Mouse (Mus musculus) brain, adult 2 months (tissue): ENCODE data around the gene Cenpl.
A peak's percentile ranks its signal among the peaks of the same experiment; 100 is the strongest.
"Not testable (repeated sequence)": the region's sequence is repeated elsewhere in the genome, so short reads cannot be mapped to it uniquely, and the experiment has no call there.

Experiments
- DNase-seq: peaks from one replicate; pipeline ENCODE4 v3.0.0; 2011; ENCODE audit warnings: low read depth, low spot score

Cenpl gene

DNA sequence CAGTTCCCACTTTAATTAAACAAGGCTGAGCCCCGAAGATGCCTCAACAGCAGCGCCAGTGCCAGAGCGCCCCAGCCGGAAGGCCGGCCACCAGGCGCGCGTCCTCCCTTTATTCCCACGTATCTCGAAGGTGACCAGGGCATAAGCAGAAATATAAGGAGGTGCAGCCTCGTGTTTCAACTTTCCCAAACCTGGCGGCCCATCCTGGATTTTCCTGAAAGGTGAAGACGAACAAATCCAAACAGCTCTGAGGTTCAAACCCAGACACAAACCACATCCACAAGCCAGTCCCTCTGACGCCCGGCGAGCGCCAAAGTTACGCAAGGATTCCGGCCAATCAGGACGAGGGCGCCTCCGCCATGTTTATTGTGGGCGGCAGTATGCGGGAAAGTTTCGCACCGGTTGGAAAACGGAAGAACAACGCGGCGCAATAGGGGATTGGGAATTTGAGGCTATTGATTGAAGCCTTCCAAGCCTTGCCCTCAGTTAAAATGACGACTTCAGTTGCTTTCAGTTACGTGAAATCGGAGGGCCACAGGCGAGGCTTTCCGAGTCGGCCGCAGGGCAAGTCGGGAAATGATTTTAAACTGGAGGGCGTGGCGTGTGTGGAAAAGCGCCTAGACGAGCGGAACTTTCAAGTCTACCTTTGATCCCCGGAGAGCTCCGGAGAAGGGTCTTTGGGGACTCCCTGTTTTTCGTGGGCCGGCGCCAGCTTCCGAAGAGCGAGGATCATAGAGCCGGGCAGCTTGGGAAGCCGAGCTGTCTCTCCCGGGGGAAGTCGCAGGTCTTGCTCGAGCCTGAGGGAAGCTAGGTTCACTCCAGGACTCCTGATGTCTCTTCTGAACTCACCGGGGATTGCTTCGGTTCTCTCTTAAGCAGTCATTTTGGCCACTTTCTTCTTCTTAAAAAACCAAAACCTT, at the start of gene Cenpl, which contains the start of gene Dars2:
Gene Cenpl (plus strand): TSS at position 362 of the 920 bp plus-strand sequence.
Gene Dars2 (minus strand): TSS at position 307 of the 920 bp plus-strand sequence.
- DNase-seq, result peak; percentile 99

DNA sequence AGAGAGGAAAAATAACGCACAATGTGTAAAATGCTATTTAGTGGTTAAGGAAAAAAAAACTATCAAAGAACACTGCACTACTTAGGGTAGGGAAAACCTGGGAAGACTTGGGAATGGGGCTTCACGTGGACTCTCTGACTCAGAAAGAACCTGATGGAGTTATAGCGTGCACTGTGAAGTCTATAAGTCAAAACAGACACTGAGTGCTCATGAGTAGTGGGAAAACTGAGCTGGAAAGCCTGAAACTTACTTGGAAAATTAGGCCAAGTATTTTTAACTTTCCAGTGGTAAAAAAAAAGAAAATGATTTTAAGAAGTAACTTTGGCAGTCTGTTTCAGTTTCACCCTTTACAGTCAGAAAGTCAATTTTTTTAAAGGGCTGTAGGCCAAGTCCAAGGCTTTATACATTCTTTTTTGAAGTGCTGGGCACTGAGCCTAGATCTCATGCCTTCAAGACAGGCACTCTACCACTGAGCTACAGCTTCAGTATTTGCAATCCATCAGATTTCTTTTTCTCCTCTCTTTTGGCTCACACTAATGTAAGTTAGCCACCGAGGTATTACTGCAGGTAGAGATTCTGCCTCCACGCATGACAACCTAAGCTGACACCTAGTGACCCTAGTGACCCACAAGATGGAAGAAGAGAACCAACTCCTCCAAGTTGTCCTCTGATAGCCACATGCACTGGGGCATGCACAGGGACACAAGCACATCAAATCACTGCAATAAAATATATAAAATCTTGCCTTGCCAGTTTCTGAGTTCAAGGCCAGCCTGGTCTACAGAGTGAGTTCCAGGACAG, 44.9 kb upstream of the Cenpl start:
- no peak for DNase-seq

DNA sequence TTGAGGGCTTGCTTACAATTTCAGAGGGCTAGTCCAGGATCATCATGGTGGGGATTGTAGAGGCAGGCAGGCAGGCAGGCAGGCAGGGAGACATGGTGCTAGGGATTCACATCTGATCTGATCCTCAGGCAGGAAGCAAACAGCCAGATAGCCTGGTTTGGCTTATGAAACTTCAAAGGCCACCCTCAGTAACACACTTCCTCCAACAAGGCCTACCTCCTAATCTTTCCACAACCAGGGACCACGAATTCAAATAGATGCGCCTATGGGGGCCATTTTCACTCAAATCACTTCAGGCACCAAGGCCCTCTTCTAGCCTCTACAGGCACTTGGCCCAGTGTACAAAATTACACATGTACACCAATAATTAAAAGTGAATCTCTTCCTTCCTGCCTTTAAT, 43.3 kb upstream of the Cenpl start:
- no peak for DNase-seq

DNA sequence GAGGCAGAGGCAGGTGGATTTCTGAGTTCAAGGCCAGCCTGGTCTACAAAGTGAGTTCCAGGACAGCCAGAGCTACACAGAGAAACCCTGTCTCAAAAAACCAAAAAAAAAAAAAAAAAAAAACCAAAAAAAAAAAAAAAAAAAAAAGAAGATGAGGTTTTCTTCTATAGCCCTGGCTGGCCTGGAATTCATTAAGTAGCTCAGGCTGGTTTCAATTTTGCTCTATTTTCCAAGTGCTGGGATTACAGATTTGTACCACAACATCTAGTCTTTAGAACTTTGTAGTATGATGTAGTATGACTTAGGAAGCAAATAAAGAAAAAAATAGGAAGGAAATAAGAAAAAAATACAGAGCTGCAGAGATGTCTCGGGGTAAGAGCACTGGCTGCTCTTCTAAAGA, 42.1 kb upstream of the Cenpl start:
- not testable (repeated sequence) for DNase-seq

DNA sequence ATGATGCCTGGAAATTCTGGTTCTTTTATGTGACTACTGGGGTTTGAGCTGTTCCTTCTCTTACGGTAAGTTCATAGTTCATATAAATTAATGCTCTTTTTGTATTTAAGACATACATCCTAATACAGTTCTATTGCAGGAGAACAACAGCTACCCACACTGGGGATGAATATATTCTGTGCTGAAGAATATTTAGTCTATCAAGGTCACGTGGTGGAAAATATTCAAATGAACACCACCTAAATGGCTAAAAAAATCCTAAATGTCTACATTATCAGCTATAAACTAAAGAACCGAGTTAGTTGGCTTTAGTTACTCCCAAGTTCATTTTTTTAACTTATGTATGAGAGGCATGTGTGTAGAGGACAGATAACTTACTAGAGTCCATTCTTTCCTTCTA, 40.5 kb upstream of the Cenpl start:
- no peak for DNase-seq

DNA sequence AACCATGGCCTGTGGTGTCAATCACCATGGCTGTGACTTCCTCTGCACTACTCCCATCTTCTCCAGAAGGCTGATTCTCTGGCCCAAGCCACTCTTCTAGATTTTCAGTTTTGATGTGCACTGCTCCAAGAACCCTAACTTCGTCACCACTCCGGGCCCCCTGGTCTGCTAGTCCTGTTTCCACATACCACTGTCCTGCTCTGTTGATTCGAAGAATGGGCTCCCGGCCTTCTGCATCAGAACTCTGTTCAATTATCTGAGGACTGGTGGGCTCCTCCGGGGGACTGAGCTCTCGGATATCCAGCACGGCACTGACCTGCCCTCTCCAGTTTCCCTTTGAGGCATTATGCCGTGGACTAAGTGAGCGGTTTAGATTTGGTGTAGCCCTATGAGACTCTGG, 38.6 kb upstream of the Cenpl start:
- DNase-seq, result no peak

DNA sequence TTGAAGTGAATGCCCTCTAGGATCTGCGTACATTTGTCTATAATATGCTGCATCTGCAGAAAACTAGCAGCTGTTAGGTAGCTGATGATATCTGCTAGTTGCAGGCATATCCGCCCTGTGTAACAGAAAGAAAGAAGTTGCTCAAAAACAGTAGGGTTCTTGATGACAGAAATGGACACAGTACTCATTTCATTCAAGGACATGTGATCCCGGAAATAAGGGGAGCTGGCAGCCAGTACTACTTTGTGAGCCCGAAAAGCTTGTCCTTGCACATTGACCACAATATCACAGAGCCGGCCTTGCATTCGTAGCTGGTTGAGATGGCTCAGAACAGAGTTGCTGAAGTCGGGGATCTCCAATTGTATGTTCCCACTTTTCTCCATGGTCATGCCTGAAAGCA, 38.2 kb upstream of the Cenpl start:
- peak; percentile 41 for DNase-seq

DNA sequence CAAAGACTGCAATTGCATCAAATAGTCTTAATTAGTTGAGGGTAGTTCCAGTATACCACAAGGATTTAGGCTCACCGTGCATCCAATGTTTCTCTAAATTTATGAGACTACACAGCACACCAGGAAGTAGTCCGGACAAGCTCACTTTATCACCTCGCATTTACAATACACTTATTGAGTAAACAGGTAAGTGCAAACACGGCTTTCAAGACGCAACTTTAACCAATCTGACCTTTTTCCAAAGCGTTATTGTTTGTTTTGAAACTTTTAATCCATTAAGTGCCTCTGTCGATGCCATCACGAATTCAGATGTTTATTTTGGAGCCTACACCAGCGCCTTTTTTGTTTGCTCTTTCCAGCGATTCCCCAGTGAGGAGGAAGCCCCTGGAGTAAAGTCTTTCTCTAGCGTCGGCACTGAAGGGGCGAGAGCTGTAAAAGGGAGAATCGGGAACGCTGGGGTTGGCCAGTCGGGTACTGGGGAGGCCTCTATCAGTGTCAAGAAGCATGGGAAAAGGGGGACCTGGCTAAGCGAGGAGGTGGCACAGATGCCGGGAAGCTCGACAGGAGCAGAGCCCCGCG, 36.6 kb upstream of the Cenpl start:
- DNase-seq, result no peak

DNA sequence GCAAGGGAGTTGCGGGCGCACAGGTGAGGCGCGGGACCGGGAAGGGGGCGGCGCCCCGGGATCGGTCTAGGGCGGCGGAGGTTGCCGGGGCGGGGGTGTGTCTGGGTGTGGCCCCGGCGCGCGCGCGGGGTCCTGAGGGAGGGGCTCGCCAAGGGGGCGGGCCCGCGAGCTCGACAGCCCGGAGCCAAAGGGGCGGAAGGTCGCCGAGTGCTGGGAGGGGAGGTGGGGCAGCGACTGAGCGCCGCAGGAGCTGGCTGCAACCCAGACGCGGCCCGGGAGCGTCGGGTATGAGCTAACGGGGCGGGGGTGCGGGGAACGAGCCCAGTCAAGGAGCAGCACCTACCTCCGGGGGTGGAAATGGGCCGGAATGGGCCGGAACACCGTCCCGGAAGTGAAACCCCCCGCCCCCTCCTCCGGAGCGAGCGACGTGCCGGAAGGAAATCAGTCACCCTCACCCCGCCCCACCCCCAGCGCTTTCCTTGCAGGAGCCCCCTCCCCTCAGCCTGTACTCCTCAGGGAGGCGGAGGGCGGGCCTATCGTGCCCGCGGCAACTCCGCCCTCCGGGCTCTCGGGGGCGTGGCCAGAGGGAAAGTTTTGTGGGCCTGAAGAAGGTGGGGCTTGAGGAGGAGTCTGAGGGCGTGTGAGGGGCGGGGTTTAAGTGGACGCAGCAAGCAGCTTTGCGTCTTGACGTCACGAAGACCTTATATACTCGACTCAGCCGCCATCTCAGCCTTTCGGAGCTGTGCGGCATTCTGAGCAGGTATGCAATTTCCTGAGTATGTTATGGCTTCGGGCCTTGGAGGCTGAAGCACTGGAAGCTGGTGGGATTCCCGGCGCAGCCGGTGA, 35.9 kb upstream of the Cenpl start, which contains the start of gene Zbtb37:
Gene Zbtb37 (minus strand): TSS at position 415 of the 846 bp plus-strand sequence.
- DNase-seq, result peak; percentile 100

DNA sequence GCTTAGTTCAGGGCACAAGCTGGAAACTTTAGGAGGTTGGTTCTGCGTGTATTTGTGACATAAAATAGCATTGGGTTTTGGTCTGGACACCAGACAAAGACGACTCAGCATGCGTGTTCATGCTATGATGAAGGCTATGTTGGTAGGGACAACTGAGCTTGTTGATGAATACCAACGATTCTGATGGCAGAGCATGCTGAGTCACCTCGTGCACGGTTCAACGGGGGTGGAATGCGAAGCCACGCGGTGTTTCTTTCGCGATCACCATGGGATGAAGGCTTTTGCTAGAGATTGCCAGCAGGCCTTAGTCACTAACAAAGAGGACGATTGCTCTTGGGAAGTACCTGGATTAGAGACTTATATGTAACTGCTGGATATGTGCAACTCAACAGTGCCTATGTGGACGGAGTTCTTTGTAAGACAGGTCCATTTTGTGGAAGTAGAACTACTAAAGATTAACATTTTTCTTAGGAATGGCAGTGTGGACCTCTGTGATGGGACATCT, 35.2 kb upstream of the Cenpl start:
- DNase-seq, result peak; percentile 77

DNA sequence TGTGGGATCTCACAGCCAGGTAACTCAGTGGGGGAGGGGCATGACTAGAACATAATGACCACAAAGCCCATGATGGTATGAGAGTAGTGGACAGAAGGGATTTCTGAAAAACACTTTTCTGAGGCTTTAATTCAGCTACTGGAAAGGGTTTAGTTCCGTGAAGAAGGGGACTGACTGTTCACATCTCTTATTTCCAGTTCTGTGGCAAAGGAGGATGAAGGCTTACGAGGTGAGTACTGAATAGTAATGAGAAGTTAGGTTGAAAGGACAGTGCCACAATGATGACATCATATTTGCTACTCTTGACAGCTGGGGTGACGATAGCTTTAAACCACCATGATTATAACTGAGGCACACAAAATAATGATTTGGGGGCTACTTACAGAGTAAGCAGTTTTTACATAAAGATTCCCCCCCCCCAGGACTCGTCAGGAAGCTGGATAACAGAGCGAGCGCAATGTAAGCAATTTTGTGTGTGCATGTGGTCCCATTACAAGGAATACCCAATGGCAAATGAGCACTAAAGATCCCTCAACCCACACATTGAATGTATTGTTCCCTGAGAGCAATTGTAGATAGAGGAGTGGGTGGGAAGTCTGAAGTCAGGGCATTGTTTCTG, 34.6 kb upstream of the Cenpl start:
- DNase-seq, result peak; percentile 49

DNA sequence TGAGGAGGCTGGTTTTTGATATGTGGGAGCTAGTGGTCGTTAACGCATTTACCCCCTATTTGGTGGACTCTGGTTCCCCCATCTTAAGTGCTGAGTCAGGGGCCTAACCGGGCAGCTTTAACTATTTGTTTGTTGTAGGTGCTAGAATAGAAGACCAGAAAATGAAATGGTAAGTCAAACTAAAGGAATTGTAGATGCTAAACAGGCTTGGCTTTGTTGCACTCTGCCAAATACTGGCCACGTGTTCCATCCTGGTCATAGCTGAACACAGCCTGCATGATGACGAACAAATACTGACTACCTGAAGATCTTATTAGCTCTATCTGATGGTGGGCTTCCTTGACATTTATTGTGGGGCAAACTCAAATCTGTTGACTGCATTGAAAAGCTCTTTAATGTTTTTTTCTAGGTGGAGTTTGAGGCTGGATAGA, 34.1 kb upstream of the Cenpl start:
- peak; percentile 39 for DNase-seq

DNA sequence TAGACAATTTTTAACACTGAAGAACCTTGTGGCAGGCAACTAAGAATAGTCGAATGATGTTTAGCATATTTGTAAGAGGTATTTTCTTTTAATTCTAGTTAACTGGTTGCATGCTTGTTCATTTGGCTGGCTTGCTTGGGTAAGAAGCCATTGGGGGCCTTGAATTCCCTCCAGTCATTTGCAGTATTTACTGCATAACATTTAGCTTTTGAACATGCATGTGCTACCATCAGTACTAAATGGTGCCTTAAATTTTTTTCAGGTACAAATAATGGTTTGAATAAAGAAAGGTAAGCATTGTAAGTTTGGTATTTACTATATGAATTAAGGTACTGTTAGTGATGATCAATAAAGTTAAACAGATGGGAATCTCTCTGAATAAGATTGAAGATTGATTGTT, 33.5 kb upstream of the Cenpl start:
- DNase-seq, result no peak

DNA sequence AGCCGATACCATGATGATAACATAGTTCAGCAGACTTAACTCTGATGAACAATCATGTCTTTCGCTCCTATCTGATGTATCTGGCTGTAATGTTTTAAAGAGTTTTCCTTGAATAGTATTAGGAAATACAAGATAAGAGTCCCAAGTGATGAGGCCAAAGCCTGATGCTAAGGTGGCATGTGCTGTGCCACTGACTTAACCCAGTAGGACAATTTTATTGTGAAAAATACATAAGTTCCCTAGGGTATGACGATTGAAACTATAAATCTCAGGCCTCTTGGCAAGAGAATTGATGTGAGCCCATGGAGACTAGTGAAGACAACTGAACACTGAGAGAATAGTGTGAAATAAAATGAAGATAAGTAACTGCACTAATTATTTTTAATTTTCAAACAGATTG, 32.9 kb upstream of the Cenpl start:
- DNase-seq, result no peak

DNA sequence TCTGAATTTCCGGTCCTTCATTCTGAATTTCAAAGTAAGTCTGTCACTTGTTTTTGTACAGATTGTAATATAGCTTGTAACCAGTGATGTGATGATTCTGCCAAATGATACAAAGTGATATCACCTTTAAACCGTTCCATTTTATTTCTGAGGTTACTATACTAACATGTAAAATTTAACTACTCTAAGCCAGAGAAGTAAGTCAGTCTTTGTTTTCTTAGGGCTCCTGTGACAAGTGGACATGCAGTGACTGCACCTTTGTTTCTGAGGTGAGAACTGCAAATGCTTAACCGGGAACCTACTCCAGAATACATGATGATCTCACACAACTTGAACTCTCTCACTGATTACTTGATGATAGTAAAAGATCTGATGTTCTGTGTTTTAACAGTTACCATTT, 32.5 kb upstream of the Cenpl start:
- DNase-seq, result no peak

DNA sequence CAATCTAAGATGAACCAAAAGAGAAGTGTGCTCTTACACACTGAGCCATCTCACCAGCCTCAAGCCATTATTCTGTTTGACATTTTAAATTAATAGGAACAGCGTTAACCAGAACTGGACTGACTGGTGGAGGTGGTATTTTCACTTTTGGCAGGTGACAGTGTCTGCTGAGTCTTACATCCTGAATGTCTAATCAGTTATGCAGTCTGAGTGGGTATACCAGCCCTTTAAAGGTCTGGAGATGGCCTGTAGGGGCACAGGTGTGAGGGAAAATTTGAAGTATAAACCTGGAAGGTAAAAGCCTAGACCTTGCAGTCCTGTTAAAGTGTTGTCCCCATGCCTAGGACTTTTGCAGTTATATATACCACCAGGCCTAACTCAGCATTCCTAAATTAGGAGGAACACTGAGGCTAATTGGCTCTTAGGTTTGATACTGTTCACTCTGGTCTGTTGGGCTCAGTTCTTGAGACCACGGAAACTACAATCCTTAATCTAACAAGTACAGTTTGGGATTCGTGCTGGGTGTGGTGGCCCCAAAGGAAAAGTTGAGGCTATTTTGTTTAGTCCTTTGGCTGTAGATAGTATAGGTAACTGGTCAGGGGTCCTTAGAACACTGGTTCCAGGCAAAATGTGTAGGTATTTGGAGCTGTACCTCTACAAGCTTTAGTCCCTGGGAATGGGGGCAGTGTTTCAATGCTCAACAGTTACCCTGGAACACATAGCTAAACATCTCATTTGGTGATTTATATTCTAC, 31.4 kb upstream of the Cenpl start:
- DNase-seq, result no peak

DNA sequence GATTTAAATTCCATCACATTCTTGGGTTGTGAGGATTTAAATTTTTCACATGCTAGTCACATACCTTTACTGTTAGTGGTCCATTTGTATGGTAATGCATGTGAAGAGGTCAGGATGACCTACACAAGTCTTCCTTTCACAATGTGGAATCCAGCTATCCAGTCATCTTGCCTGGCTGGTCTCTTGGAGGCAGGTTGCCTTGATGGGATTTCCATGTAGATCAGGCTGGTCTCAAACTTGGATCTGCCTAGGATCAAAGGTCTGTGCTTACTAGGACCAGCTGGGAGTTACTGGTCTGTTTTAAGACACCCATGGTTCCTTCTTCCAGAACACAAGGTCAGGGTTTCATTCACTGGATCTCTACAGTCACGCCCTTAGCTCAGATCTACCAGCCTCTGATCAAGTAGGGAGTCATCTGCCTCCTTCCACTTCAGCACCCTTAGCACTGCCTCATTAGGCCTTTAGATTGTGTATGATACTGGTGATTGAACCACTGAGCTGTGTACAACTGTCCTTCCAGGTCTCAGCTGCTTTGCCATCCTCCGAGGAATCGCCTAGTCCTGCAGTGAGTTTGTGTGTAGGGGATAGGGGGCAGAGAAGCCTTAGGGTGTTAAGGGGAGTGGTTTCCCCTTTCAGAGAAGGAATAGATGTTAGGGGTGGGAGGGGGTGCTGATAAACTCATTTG, 30.6 kb upstream of the Cenpl start:
- no peak for DNase-seq

DNA sequence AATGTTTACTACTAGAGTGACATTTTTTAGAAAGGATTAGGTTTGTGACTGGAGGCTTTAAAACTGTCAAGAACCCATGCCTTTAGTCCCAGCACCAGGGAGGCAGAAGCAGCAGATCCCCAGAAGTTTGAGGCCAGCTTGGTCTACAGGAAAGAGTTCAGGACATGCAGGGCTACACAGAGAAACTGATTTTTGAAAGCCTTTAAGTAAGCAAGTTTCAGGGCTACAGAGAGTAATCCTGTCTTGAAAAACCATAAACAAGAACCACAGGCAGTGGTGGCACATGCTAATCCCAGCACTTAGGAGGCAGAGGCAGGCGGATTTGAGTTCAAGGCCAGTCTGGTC, 30.1 kb upstream of the Cenpl start:
- no peak for DNase-seq

DNA sequence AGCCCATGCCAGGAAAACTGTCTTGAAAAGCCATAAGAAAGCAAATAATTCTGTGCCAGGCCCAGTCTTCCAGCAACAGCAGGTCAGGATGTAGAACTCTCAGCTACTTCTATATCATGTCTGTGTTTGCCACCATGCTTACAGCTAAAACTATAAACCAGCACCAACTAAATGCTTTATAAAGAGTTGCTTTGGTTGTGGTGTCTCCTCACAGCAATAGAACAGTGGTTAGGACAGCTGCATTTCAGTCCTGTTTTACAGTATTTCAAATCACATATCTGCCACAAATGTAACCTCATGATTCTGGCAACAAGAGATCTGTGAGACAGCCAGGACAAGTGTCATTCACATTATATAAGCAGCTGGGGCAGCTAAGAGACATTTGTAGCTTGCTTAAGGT, 29.7 kb upstream of the Cenpl start:
- DNase-seq, result no peak
